Mouse (Mus musculus) mouse embryonic stem cell (cell line): ENCODE measurements at regions not wholly inside any gene's neighbourhood (a gene's known extent, or its start where the extent isn't known, plus 50 kb on each side); places are given as distances from the start of the nearest gene placed in this dataset.

Experiments
- in situ Hi-C, 2 experiments: fragments of 300-500 bp; cut with MboI; formaldehyde crosslinking; loops; 1 replicate in 1 of 2; 3 replicates in 1 of 2; pipeline ENCODE4 v1.14.3; 2019 to 2020; ENCODE audit warnings: low sequenced_read_pairs in 2 of 2, low pct_unique_long_range_greater_than_20kb in 1 of 2, mixed read lengths in 1 of 2; ENCODE audit not compliant: unreplicated experiment in 1 of 2

- in situ Hi-C loops: no loop called here
Measured at GRCm38 (mm10) chr15:59760490-59760889, 255.9 kb downstream of the 4933412E24Rik start.

DNA sequence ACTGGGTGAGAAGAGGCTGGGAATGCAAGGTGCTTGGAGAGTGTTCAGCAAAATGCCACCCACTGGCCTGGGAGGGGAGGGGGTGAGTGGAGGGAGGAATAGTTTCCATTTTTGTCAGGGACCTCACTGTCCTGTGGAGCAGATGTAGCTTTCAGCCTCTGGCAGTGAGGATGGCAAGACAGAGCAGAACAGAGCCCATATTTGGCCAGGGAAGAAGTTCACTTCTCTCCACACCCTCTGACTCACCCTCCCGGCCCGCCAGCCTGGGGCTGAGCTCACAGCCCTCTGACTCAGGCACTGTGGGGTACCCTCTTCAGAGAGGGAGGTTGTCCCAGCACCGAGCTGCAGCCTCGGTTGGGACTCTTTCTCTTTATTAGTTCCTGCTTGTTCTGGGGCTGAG is 256.8 kb downstream of the 4933412E24Rik start:
- in situ Hi-C loops: no loop called here

DNA sequence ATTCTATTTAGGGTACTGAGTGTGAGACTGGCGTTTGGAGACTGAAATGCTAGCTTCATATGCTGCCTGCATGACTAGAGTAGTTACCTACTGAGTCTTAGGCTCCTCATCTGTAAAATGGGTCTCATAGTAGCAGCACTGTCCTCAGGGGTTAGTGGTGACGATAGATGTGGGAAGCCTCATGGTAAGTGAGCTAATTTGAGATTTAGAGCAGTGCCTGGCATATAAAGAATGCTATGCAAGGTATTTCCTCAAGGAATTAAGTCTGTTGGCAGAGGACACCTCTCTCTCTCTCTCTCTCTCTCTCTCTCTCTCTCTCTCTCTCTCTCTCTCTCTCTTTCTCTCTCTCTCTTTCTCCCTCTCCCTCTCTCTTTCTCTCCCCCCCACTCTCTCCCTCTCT is 257.4 kb downstream of the 4933412E24Rik start:
- in situ Hi-C loops: no loop called here

DNA sequence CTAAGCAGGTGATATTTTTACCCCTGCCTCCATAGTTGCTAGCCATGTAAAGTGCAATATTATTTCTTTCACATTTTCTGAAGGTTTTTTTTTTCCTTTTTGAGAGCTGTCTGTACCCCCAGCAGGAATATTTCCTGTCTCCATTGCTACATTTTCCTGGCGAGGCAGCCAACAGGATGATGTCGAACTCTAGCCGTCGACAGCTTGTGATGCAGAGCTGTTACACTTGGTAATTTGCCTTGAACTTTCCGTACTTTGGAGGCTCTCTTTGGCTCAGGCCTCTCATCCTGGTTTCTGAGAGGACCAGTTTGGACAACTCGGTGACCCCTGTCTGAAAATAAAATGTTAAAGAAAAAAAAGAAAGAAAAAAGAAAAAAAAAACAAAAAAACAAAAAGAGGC is 260.3 kb downstream of the 4933412E24Rik start:
- in situ Hi-C loops: no loop called here

- in situ Hi-C loops: no loop called here
Measured at GRCm38 (mm10) chr15:59754906-59755305, 261.5 kb downstream of the 4933412E24Rik start.

DNA sequence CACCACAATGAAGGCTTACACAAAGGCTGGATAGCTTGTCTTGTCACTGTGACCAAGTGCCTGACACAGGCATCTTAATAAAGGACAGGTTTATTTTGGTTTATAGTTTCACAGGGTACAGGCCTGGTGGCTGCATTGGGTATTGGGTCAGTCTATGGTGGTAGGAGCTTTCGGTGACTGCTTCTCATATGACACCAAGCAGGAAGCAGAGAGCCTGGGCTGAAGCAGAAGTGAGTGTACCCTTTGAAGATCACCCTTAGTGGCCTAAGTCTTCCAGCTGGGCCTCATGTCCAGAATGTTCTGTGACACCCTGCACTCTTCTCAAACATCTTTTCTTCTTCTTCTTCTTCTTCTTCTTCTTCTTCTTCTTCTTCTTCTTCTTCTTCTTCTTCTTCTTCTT is 264.1 kb downstream of the 4933412E24Rik start:
- in situ Hi-C loops: no loop called here

- in situ Hi-C loops: no loop called here
Measured at GRCm38 (mm10) chr15:59746290-59746689, 270.1 kb downstream of the 4933412E24Rik start.

DNA sequence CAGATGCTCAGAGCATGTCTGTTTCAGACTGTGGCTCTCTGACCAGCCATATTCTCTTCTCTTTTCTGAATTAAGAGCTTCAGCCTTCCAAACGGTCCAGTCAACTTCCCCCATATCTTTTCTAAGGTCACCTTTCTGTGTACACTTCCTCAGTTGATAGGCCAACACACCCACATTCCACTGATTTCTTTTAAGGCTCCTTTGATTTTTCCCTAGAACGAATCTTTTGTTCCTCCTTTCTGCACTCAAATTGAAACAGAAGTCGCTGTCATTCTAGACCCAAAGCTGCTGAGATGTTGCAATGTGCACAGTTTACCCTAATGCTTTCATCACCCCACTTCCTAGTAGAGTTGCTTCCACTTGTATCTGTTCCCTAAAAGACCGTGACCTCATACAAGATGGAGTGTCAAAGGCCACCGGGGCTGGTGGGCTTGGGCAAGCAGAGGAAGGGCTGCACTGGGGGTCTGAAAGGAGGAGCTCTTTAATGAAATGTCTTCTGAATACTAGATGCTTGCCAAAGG is 271.9 kb downstream of the 4933412E24Rik start:
- in situ Hi-C loops: no loop called here

GRCm38 (mm10) chr15:59739197-59739596 is 277.2 kb downstream of the 4933412E24Rik start:
- in situ Hi-C loops: no loop called here

DNA sequence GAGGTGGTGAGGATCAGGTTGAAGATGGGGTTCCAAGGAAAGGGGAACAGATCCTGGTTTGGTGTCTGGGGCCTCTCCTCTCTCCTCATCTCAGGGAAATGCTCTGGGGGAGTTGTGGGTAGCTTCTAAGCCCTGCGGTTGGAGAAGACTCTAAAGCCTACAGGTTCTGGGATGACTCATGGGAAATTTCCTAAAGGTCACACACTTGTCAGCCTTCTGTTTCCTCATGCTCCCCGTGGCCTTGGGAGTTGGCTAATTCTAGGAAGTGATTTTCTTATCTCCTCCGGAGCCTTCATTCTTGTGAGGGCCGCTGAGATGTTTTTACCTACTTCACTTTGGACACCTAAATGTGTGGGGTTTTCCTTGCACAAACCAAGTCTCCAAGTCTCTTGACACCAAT is 279.2 kb downstream of the 4933412E24Rik start:
- in situ Hi-C loops: no loop called here

DNA sequence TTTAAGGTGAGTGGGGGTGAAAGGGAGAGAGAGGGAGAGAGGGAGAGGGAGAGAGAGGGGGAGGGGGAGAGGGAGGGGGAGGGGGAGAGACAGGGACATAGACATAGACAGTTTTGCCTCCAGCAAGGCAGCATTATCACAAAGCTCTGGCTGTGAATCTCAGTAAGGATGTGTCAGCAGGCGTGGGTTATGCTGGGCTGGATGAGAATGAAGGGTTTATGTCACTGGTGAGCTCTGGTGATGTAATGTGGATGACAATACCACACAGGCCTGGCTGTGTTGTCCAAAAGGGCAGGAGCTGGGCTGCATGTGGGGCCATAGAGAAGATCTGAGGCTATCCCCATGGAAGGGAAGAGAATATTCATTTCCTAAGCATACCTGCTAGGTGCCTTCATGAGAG is 282.0 kb downstream of the 4933412E24Rik start:
- in situ Hi-C loops: no loop called here

- in situ Hi-C loops: no loop called here
Measured at GRCm38 (mm10) chr15:59733932-59734331, 282.5 kb downstream of the 4933412E24Rik start.

DNA sequence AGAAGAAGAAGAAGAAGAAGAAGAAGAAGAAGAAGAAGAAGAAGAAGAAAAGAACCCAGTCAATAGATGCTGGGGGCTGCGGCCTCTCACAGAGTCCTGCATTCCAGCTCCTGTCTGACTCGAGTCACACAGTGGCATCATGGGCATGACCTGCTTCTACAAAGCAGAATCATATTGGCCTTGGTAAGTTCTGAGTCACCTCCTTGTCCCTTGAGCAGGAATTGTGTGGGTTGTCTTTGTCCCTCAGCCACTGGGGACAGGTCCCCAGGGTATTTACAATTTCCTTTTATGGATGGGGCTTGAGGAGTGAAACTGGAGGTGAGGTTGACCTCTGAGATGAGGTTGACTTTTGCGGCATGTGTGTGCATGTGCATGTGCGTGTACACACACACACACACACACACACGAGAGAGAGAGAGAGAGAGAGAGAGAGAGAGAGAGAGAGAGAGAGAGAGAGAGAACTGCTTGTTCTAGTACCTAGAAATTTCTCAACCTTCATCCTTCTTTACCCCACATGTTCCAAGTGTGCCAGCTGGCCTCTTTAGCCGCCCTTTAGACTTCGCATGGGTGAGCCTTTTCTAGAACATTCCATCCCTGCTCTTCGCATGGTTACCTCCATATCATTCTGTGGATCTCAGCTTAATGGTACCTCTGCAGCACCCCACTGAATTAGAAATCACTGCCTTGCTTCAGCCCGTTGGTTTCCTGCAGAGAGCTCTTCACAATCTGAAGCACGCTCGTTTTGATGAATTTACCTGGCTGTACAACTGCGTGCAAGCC is 283.2 kb downstream of the 4933412E24Rik start:
- in situ Hi-C loops: no loop called here

DNA sequence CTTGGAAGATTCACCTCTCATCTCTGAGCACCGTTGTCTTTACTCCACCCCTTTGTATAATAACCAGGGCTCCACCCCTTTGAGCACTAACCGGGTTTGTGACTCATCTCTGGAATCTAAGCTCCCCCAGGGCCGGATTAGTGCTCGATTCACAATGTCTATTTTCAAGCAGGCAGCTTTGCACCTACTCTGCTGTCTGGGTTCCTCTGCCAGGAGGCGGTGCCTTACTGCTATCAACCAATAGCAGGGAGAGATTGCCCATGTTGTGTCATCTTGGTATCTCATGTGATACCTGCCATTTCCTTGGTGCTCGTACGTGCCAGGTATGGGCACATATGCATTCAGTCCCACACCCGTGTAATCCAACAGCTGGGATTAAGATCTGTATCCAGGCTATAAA is 285.3 kb downstream of the 4933412E24Rik start:
- in situ Hi-C loops: no loop called here

- in situ Hi-C loops: no loop called here
Measured at GRCm38 (mm10) chr15:59728817-59729560, 287.4 kb downstream of the 4933412E24Rik start.

DNA sequence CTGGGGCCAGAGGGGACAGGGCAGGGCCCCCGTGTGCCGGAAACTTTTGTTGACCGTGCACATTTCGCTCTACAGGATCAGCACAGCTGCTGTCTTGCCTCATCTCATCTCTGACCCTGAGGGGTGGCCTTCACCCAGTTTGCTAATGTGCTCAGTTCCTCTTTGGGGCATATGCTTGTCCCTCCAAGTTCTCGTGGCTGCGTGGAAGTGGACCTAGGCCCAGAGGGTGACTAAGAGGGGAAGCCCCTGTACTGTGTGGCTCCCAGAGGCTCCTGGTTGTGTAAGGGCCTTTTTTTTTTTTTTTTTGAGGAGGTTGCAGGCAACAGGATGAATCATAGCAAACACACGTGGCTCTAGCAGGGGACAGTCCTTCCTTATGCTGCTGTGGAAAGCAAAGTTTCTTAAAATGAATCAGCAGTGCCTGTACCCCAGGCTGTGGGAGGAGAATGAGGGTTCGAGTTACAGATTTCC is 288.2 kb downstream of the 4933412E24Rik start:
- in situ Hi-C loops: no loop called here

- in situ Hi-C loops: no loop called here
Measured at GRCm38 (mm10) chr15:59725881-59726280, 290.5 kb downstream of the 4933412E24Rik start.

- in situ Hi-C loops: no loop called here
Measured at GRCm38 (mm10) chr15:59722661-59723413, 293.6 kb downstream of the 4933412E24Rik start.

- in situ Hi-C loops: no loop called here
Measured at GRCm38 (mm10) chr15:59721420-59721819, 295.0 kb downstream of the 4933412E24Rik start.
